Mouse (Mus musculus): ENCODE results near the gene Cela1. TPM values are rescaled to one million over a fixed set of nuclear protein-coding genes. Genes with fewer than 3 reads are reported as not detected.

Cela1 gene
- 0.97 and 1.4 TPM in 2 replicates for polyA plus RNA-seq (2016; fragmentation: Nextera tagmentation; extraction: Ambion mirVana)

DNA sequence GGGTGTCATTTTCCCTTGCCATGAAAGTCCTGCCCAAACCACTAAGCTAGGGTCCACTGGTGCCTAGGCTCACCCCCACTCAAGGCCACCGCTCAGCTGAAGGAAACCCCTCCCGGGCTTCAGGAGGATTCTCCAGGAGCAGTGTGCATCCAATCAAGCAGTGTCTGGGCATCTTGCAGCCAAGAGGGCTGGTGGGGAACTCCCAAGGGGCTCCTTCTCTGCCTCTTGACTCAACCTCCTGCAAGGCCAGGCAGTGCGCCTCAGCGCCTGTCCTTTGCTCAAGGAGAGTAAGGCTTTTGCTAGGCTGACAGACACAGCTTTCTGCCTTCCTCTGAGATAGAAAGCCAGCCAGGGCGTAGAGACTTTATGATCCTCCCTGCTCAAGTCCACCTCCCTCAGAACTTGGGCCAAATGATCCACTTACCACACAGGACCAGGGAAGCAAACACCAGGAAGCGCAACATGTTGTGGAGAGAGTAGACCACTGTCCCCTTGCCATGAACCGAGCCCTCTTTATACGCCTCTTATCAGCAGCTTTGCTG is at the start of gene Cela1:
TSS of gene Cela1 (minus strand) at position 492 of the 542 bp plus-strand sequence.
- H3K4me2 ChIP-seq (replicated peaks) = no peak within 1 kb of the TSS
- H3K4me3 ChIP-seq = no peak within 1 kb of the TSS

DNA sequence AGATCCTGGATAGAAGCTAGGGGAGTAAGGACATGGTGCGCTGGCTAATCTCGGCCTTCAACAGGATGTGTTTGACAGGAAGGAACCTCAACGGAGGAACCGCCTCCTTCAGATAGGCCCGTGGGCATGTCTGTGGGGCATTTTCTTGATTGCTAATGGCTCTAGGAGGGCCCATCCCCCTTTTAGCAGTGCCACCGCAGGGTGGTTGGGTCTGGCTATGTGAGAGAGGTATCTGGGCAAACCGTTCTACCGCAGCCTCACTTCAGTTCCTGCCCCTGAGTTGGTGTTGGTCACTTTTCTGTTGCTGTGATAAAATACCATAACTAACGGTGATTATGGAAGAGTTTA is 48.2 kb upstream of the Cela1 start:
- H3K4me2 ChIP-seq (replicated peaks) = no peak overlapping the region
- 92% methylated on average over 9 of the region's 9 CpGs for WGBS
- H3K9ac ChIP-seq (replicated peaks) = no peak overlapping the region
- H3K36me3 ChIP-seq = no peaks in the 10 kb centered on the region
- H3K4me3 ChIP-seq = no peak overlapping the region
- H3K9me3 ChIP-seq = no peaks in the 10 kb centered on the region
- 0 out of 2 replicates have a peak, but pooled peaks cover 5% of the 10 kb centered on the region for H3K4me1 ChIP-seq
- ATAC-seq (ENCODE audit: low FRiP score, low read depth) = no peak
- no peak overlapping the region for H3K27ac ChIP-seq (replicated peaks)
- H3K27me3 ChIP-seq = peaks cover 23% of the 10 kb centered on the region

More for the DNA sequence above, at the start of gene Cela1:
- Histone ChIP-seq H3K9me3 (0 out of 2 replicates have a peak, but pooled peaks cover 6% of the 10 kb centered on the region), H3K4me1 (peaks cover 5% of the 10 kb centered on the region; the same call in 1 of the 2 replicates), H3K36me3 (no peaks in the 10 kb centered on the region), H3K9ac (replicated peaks) (no peak within 1 kb of the TSS), H3K27me3 (peaks cover 14% of the 10 kb centered on the region; the same call in 1 of the 2 replicates), H3K27ac (replicated peaks) (no peak within 1 kb of the TSS)
- 85% methylated on average over 8 of the region's 8 CpGs for WGBS
- ATAC-seq (ENCODE audit: low FRiP score, low read depth) = no peak

DNA sequence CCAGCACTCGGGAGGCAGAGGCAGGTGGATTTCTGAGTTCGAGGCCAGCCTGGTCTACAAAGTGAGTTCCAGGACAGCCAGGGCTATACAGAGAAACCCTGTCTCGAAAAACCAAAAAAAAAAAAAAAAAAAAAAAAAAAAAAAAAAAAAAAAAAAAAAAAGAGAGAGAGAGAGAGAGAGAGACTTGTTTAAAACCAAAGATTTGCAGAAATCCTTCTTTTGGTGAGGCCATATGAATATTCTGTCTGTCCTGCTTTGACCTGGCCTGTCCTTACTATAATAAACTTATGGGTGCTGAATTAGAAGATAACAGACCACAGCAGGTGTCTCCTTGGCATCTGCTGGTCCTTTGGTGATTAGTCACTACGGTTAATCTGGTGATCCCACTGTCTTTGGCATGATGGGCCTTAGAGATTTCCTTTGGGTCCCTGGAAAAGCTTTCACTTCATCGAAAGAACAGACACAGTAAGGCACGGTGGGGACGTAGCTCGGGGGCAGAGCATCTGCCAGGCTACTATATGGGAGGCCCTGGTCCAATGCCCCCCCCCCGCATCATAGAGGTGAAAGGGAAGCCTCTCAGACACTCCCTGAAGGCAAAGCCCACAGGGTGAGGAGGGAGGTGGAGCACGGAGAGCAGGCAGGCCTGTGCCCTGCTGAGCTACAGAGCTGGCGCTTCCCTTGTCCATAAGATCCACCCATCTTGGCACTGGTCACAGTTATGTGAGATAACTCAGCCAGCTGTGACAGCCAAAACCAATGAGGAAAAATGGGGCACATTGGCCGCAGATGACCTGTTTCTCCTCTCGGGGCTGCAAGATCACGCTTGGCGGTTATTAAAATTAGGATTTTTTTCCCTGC is 47.6 kb upstream of the Cela1 start:
- Histone ChIP-seq H3K4me1 (0 out of 2 replicates have a peak, but pooled peaks cover 5% of the 10 kb centered on the region), H3K36me3 (no peaks in the 10 kb centered on the region), H3K27ac (replicated peaks) (no peak overlapping the region), H3K4me3 (no peak overlapping the region), H3K9ac (replicated peaks) (no peak overlapping the region), H3K4me2 (replicated peaks) (no peak overlapping the region), H3K9me3 (no peaks in the 10 kb centered on the region), H3K27me3 (peaks cover 29% of the 10 kb centered on the region)
- no peak for ATAC-seq (ENCODE audit: low FRiP score, low read depth)
- WGBS = 89% methylated on average over 14 of the region's 15 CpGs

DNA sequence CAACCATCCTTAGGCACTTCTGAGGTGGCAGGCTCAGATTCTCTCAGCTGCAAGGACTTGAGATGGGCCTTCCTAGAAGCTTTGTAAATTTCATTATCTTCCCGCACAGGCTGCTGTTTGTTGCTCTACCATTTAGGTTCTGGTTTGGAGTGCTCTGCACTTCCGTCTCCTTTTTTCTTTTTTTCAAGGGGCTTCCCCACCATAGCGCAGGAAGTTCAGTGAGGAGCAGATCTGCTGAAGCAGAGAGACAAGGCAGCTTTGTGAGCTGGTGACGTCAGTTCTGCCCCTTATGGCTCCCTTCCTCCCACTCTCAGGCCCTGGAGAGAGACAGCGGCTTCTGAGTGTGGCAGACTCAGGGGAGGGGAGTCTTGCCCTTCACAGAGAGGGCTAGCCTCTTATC is 44.9 kb upstream of the Cela1 start:
- Histone ChIP-seq H3K4me1 (peaks cover 15% of the 10 kb centered on the region), H3K4me2 (replicated peaks) (no peak overlapping the region), H3K27me3 (peaks cover 54% of the 10 kb centered on the region), H3K27ac (replicated peaks) (no peak overlapping the region), H3K9ac (replicated peaks) (no peak overlapping the region), H3K36me3 (no peaks in the 10 kb centered on the region), H3K4me3 (no peak overlapping the region), H3K9me3 (no peaks in the 10 kb centered on the region)
- no peak for ATAC-seq (ENCODE audit: low FRiP score, low read depth)
- WGBS = 44% methylated on average over 5 of the region's 5 CpGs

DNA sequence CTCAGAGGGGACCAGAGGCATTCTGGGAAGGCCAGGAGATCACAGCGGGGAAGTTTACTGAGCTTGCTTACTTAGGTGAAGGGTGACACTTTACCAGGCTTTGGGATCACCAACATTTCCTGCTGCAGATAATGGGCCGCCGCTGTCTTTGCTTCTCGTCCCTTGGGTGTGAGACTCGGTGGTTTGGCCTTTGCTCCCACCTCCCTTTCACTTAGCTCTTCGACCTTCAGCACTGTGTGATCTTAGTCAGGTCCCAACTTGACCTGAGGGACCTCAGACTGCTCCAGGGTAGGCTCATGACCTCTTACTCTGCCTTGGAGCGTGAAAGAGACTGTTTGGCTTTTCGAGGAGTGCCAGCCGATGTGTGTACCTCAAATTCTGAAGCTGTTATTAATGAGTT is 43.4 kb upstream of the Cela1 start:
- no peaks in the 10 kb centered on the region for H3K36me3 ChIP-seq
- H3K4me2 ChIP-seq (replicated peaks) = no peak overlapping the region
- no peak overlapping the region for H3K27ac ChIP-seq (replicated peaks)
- H3K9ac ChIP-seq (replicated peaks) = no peak overlapping the region
- peaks cover 15% of the 10 kb centered on the region for H3K4me1 ChIP-seq
- H3K27me3 ChIP-seq = peaks cover 65% of the 10 kb centered on the region
- no peaks in the 10 kb centered on the region for H3K9me3 ChIP-seq
- no peak for ATAC-seq (ENCODE audit: low FRiP score, low read depth)
- 45% methylated on average over 9 of the region's 9 CpGs for WGBS
- H3K4me3 ChIP-seq = no peak overlapping the region

DNA sequence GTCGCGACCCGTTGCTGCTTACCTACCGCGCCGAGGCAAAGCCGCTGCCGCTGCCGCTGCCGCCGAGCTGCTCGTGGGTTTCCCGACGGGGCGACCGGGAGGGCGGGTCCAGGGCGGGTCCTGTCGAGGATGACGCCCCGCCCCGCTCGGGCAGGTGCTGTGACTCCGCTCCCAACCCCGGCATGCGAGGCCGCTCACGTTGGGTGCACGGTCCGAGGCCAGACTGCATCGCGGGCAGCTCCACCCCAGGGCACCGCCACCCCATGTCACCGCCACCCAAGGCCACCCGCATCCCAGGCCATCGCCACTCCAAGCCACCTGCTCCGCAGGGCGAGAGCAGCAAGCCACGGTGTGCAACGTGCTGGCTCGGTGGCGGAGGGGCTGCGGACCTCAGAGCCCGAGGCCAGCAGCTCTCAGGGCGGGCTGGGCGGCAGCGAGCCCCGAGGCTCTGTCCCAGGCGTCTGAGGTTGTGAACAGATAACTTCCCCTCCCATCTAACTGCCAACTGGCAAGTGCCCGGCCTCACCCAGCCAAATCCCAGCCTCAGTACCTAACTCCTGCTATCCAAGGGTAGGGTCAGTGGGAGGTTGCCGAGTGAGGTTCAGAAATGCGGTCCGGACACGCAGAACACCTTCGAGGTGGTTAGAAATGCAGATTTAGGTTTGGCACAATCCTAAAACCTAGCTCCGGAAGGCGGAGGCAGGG is 41.7 kb upstream of the Cela1 start, which contains the start of gene Galnt6:
TSS of gene Galnt6 (minus strand) at position 96 of the 705 bp plus-strand sequence.
- Histone ChIP-seq H3K4me2 (replicated peaks) (peak within 1 kb of the TSS; percentile 63), H3K4me3 (peak within 1 kb of the TSS; percentile 41), H3K36me3 (no peaks in the 10 kb centered on the region), H3K9me3 (no peaks in the 10 kb centered on the region), H3K4me1 (peaks cover 15% of the 10 kb centered on the region), H3K27me3 (peaks cover 65% of the 10 kb centered on the region), H3K27ac (replicated peaks) (no peak within 1 kb of the TSS), H3K9ac (replicated peaks) (peak within 1 kb of the TSS; percentile 28; the same call in 1 of the 2 replicates)
- no peak for ATAC-seq (ENCODE audit: low FRiP score, low read depth)
- WGBS = 4% methylated on average over 56 of the region's 57 CpGs

DNA sequence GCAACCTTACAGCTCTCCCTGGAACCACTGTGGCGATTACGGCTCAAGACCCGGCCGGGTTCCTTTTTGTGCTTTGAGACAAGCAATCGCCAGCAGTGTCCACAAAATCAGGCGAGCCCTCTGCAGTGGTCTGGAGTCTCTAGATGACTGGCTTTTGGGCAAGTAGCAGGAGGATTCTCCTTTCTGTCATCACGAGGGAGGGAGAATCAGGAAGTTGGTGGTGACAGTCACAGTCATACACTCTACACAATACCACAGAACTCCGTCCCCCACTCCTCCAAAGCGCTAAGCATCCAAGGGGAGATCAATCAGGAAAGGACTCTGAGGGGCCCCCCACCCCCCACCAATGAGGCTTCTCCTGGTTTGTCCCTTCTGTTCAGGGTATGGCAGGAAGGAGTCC is 40.9 kb upstream of the Cela1 start:
- no peaks in the 10 kb centered on the region for H3K36me3 ChIP-seq
- peaks cover 15% of the 10 kb centered on the region for H3K4me1 ChIP-seq
- H3K4me2 ChIP-seq (replicated peaks) = peak overlapping the region; percentile 63
- no peak overlapping the region for H3K27ac ChIP-seq (replicated peaks)
- no peak for ATAC-seq (ENCODE audit: low FRiP score, low read depth)
- WGBS = 24% methylated on average over 9 of the region's 9 CpGs
- H3K9ac ChIP-seq (replicated peaks) = no peak overlapping the region
- H3K9me3 ChIP-seq = no peaks in the 10 kb centered on the region
- peak overlapping the region; percentile 41 for H3K4me3 ChIP-seq
- H3K27me3 ChIP-seq = peaks cover 65% of the 10 kb centered on the region

DNA sequence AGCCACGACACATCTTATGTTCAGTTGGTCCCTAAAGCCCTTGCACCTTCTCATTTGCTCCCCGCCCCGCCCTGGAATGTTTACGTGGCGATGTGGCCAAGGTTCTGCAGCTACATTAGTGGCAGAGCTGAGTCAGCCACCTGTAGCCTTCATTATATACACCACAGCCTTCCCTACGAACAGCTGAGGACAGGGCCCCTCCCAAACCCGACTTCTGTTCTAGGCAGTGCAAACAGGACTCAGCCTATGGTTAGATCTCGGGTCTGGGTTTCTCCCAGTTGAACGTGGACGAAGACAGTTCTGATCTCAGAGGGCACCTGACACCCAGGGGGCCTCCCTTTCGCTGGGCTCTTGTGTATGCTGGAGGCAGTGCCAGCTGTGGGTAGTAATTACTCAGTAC is 40.1 kb upstream of the Cela1 start:
- 89% methylated on average over 11 of the region's 11 CpGs for WGBS
- H3K9me3 ChIP-seq = no peaks in the 10 kb centered on the region
- ATAC-seq (ENCODE audit: low FRiP score, low read depth) = no peak

DNA sequence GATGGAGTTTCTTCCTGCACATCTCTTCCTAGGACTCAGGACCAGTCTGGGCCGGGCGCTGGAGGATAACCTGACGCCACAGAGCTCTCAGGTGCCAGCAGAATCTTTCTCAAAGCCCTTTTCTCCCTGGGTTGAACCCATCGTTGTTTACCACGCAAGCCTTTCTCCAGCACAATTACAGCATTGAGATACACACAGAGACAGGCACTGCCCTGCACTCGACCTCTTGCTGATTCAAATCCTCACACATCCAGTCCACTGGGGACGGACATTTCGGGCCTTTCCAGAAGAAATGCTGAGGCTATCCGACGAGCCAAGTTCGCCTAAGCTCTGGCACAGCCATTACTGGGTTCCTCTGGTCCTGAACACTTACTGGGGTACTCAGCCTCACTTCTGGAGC is 39.0 kb upstream of the Cela1 start:
- no peaks in the 10 kb centered on the region for H3K36me3 ChIP-seq
- no peaks in the 10 kb centered on the region for H3K9me3 ChIP-seq
- H3K4me3 ChIP-seq = no peak overlapping the region
- H3K4me2 ChIP-seq (replicated peaks) = no peak overlapping the region
- H3K4me1 ChIP-seq = peaks cover 11% of the 10 kb centered on the region
- ATAC-seq (ENCODE audit: low FRiP score, low read depth) = no peak
- H3K27ac ChIP-seq (replicated peaks) = no peak overlapping the region
- peaks cover 51% of the 10 kb centered on the region for H3K27me3 ChIP-seq
- no peak overlapping the region for H3K9ac ChIP-seq (replicated peaks)
- 86% methylated on average over 11 of the region's 11 CpGs for WGBS

More for the DNA sequence above, 40.1 kb upstream of the Cela1 start:
- no peaks in the 10 kb centered on the region for H3K36me3 ChIP-seq
- H3K9ac ChIP-seq (replicated peaks) = no peak overlapping the region
- no peak overlapping the region for H3K27ac ChIP-seq (replicated peaks)
- H3K4me3 ChIP-seq = no peak overlapping the region
- H3K4me2 ChIP-seq (replicated peaks) = no peak overlapping the region
- H3K27me3 ChIP-seq = peaks cover 61% of the 10 kb centered on the region
- peaks cover 14% of the 10 kb centered on the region for H3K4me1 ChIP-seq

DNA sequence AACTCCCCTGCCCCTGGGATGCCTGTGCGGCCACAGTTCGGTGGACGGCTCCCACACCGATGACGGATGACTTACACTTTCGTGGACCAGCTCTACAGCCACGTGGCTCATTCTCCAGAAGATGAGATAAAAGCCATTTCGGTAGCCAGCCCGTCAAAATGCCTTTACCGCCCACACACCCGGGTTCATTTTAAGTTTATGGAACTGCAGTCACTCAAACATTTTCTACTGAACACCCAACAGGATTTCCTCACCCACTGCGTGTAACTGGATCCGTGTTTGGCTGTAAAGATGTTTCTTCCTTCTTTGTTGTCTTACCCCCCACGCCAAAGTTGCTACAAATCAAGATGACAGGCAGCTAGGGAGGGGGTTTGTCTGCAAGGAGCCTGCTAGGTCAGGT is 35.8 kb upstream of the Cela1 start:
- Histone ChIP-seq H3K9me3 (no peaks in the 10 kb centered on the region), H3K4me2 (replicated peaks) (no peak overlapping the region), H3K4me1 (no peaks in the 10 kb centered on the region), H3K9ac (replicated peaks) (no peak overlapping the region), H3K36me3 (no peaks in the 10 kb centered on the region), H3K4me3 (no peak overlapping the region), H3K27me3 (peaks cover 21% of the 10 kb centered on the region), H3K27ac (replicated peaks) (no peak overlapping the region)
- ATAC-seq (ENCODE audit: low FRiP score, low read depth) = no peak
- WGBS = 85% methylated on average over 14 of the region's 14 CpGs

DNA sequence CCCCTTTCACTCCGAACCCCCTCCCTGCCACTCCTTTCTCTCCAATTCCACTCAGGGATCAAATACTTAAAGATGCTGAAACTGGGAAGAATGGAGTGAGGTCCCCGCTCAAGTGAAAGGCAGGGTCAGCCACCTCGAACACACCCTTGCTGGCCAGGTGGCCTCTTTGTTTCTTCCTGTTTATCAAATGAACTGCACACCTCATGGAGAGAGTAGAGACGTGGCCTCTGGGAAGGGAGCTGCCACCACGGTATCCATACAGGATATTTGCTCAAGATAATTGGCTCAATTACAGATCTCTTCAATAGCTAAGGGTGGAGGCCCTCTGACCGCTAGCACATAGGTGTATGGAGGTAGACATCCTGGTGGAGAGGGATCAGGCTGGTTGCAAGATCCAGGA is 34.8 kb upstream of the Cela1 start:
- Histone ChIP-seq H3K4me2 (replicated peaks) (no peak overlapping the region), H3K27ac (replicated peaks) (no peak overlapping the region), H3K27me3 (peaks cover 11% of the 10 kb centered on the region), H3K9ac (replicated peaks) (no peak overlapping the region), H3K4me1 (no peaks in the 10 kb centered on the region), H3K36me3 (no peaks in the 10 kb centered on the region), H3K9me3 (no peaks in the 10 kb centered on the region), H3K4me3 (no peak overlapping the region)
- WGBS = 80% methylated on average over 6 of the region's 6 CpGs
- ATAC-seq (ENCODE audit: low FRiP score, low read depth) = no peak

DNA sequence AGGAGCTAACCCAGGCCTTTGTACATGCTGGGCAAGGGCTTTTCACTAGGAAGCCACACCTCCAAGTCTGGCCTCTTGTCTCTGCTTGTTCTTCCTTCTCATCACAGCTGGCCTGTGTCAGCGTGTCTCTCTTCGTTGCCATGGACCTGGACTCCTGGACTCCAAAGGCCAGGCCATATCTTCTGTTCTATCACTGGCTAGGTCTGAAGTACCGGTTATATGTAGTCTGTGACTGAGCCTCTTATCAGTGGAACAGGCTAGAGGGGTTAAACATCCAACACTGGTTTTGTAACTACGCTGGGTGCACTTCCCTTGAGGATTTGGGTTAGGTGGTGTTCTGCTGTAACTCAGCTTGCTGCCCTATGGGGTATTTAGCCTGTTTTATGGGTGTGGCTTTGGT is 34.3 kb upstream of the Cela1 start:
- H3K9me3 ChIP-seq = no peaks in the 10 kb centered on the region
- peaks cover 6% of the 10 kb centered on the region for H3K27me3 ChIP-seq
- no peaks in the 10 kb centered on the region for H3K36me3 ChIP-seq
- no peak overlapping the region for H3K27ac ChIP-seq (replicated peaks)
- no peak for ATAC-seq (ENCODE audit: low FRiP score, low read depth)
- no peaks in the 10 kb centered on the region for H3K4me1 ChIP-seq
- no peak overlapping the region for H3K9ac ChIP-seq (replicated peaks)
- WGBS = 69% methylated on average over 4 of the region's 4 CpGs
- H3K4me2 ChIP-seq (replicated peaks) = no peak overlapping the region
- no peak overlapping the region for H3K4me3 ChIP-seq
